Mouse (Mus musculus): ENCODE measurements around the gene Tshz3. TPM values are rescaled to one million over a fixed set of nuclear protein-coding genes. Genes with fewer than 3 reads are reported as not detected.

Tshz3 gene
- polyA plus RNA-seq, 1 experiment from 2014 or later = 15.0 TPM

DNA sequence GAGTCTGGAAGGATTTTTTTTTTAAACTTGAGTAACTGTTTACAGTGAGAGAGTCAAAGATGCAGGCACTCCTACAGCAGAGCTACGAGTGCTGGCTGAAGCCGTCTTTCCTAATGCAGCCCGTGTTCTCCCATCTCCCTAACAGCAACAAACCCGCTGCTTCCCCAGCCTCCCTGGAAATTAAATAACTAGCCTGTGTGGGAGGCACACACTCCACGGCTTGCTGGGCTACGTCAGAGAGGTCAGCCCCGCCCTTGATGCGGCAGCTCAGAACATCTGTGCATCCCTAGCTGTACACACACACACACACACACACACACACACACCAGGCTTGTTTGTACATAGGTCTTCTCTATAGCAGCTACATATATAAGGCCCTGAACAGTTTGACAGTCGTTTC, 22.9 kb downstream of the Tshz3 start:
- H3K36me3 ChIP-seq (ENCODE audit: control insufficient read depth, insufficient read depth, low read length) = no peaks in the 10 kb centered on the region
- WGBS = 37% methylated on average over 9 of the region's 9 CpGs
- 0 out of 2 replicates have a peak overlapping the region, but pooled peaks have one; percentile 15 for H3K4me2 ChIP-seq (ENCODE audit: low read depth, low read length)
- H3K27me3 ChIP-seq (ENCODE audit: control insufficient read depth, insufficient read depth, low read length) = no peaks in the 10 kb centered on the region
- no peaks in the 10 kb centered on the region for H3K9me3 ChIP-seq (replicated peaks; ENCODE audit: control insufficient read depth, low read length)
- H3K27ac ChIP-seq (ENCODE audit: low read length) = peak overlapping the region; percentile 52; the same call in 1 of the 2 replicates
- peaks cover 11% of the 10 kb centered on the region for H3K4me1 ChIP-seq (ENCODE audit: control insufficient read depth, insufficient read depth, low read length)
- no peak overlapping the region; the same call in 1 of the 2 replicates for H3K9ac ChIP-seq (ENCODE audit: low read length)
- no peak overlapping the region for H3K4me3 ChIP-seq (replicated peaks; ENCODE audit: low read length)
- ATAC-seq (ENCODE audit: insufficient read depth, low FRiP score) = peak; percentile 72; the same call in 1 of the 2 replicates

DNA sequence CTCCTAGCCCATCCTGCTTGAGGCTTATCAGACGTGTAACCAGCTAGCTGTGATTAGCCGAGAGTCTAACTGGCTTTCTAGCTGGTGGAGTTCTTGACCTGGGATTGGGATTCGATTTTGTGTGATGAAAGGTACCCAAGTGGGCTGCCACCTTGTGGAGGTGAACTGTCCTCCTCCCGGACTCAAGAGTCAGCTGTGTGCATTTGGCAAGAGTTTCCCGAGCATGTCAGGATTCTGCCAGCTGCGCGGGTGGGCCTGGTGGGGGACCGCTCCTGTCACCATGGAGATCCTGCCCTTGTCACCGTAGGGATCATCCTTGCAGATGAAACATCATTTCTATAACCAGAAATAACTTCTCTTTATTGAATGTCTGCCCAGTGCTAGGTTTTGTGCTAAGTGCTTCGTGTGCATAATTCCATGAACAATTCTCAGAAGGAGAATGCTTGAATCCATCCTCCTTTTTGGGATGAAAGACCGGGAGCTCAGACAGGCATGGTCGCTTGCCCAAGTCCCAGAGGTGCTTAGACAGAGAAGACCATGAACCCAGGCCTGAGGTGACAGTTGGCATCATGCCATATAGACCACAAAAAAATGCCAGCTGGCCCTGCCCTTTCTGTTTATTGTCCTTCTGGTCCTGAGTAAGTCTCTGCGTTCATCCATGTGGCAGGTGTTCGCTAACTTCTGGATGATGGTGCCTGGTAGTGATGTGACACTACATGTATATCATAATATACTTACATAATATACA, 38.6 kb downstream of the Tshz3 start:
- Histone ChIP-seq H3K9me3 (replicated peaks; ENCODE audit: control insufficient read depth, low read length) (no peaks in the 10 kb centered on the region), H3K4me1 (ENCODE audit: control insufficient read depth, insufficient read depth, low read length) (peaks cover 4% of the 10 kb centered on the region; the same call in 1 of the 2 replicates), H3K27me3 (ENCODE audit: control insufficient read depth, insufficient read depth, low read length) (no peaks in the 10 kb centered on the region), H3K27ac (ENCODE audit: low read length) (no peak overlapping the region), H3K4me2 (ENCODE audit: low read depth, low read length) (no peak overlapping the region), H3K4me3 (replicated peaks; ENCODE audit: low read length) (no peak overlapping the region), H3K9ac (ENCODE audit: low read length) (no peak overlapping the region), H3K36me3 (ENCODE audit: control insufficient read depth, insufficient read depth, low read length) (no peaks in the 10 kb centered on the region)
- 74% methylated on average over 14 of the region's 14 CpGs for WGBS
- ATAC-seq (ENCODE audit: insufficient read depth, low FRiP score) = no peak

DNA sequence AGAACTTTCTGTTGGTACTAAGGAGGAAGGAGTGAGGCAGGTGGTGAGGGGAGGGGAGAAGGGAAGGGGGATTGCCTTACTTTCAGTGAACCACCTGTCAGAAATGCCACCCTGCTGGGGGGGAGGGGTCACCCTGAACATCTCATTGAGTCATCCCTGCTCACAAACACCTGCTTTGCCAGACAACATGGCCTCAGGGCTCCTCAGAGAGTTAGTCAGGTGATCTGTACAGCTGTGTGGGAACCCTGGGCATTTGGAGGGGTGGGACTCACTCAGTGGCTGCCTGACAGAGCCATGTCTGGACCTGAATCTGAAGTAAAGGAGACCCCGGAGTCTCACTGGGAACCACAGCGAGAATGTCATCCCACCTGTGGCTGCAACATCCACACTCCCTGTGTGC, 53.6 kb downstream of the Tshz3 start:
- no peak for ATAC-seq (ENCODE audit: insufficient read depth, low FRiP score)
- WGBS = 85% methylated on average over 2 of the region's 2 CpGs
- H3K4me2 ChIP-seq (ENCODE audit: low read depth, low read length) = no peak overlapping the region
- no peak overlapping the region for H3K9ac ChIP-seq (ENCODE audit: low read length)
- no peaks in the 10 kb centered on the region for H3K27me3 ChIP-seq (ENCODE audit: control insufficient read depth, insufficient read depth, low read length)
- no peaks in the 10 kb centered on the region for H3K9me3 ChIP-seq (replicated peaks; ENCODE audit: control insufficient read depth, low read length)
- H3K4me1 ChIP-seq (ENCODE audit: control insufficient read depth, insufficient read depth, low read length) = no peaks in the 10 kb centered on the region
- H3K27ac ChIP-seq (ENCODE audit: low read length) = no peak overlapping the region
- H3K4me3 ChIP-seq (replicated peaks; ENCODE audit: low read length) = no peak overlapping the region
- H3K36me3 ChIP-seq (ENCODE audit: control insufficient read depth, insufficient read depth, low read length) = no peaks in the 10 kb centered on the region; the same call in 1 of the 2 replicates

DNA sequence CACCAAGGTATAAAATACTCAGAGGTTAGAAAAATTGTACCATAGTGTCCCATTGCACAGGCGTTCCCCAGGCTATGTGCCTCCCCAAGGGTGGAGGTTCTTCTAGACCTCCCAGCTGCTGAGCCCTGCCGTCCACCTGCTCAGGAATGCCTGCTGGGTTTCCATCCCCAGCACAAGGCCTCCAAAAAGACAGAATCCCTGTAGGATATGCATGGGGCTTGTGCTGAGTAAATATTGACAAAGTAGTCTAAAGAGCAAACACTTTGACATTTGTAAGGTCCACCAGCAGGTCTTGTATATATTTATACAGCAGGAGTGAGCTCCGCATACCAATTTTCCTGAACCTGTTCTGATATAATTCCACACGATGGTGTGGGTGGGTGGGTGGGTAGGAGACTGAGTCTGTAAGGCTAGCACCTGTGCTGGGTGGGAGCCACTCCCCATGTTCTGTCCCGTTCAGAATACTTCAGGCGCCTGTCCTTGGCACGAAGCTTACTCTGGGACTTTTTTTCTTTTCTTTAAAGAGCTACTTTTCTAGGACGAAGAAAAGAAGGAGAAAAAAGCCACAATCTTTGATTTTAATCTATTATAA, 69.7 kb downstream of the Tshz3 start:
- Histone ChIP-seq H3K27ac (ENCODE audit: low read length) (no peak overlapping the region), H3K9me3 (replicated peaks; ENCODE audit: control insufficient read depth, low read length) (no peaks in the 10 kb centered on the region; the same call in 1 of the 2 replicates), H3K36me3 (ENCODE audit: control insufficient read depth, insufficient read depth, low read length) (peaks cover 14% of the 10 kb centered on the region), H3K4me1 (ENCODE audit: control insufficient read depth, insufficient read depth, low read length) (no peaks in the 10 kb centered on the region; the same call in 1 of the 2 replicates), H3K4me3 (replicated peaks; ENCODE audit: low read length) (no peak overlapping the region), H3K27me3 (ENCODE audit: control insufficient read depth, insufficient read depth, low read length) (no peaks in the 10 kb centered on the region), H3K9ac (ENCODE audit: low read length) (no peak overlapping the region), H3K4me2 (ENCODE audit: low read depth, low read length) (no peak overlapping the region)
- WGBS = 46% methylated on average over 8 of the region's 8 CpGs
- peak; percentile 85; the same call in 1 of the 2 replicates for ATAC-seq (ENCODE audit: insufficient read depth, low FRiP score)

DNA sequence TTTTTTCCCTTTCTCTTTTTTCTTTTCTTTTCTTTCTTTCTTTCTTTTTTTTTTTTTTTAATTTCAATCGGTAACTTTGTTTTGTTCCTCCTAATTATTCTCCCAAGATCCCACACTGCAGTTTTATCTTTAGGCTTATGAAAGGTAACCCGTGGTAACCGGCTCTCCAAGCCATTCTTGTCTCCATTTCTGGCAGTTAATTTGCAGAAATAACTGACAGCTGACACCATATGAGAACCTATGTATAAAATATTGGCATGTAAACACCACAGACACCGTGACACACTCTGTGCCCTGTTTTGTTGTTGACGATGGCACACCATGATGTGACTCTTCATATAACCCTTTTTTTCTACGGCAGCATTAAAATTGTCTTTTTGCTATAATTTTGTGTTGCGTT, 75.2 kb downstream of the Tshz3 start:
- Histone ChIP-seq H3K27me3 (ENCODE audit: control insufficient read depth, insufficient read depth, low read length) (no peaks in the 10 kb centered on the region), H3K27ac (ENCODE audit: low read length) (no peak overlapping the region), H3K4me1 (ENCODE audit: control insufficient read depth, insufficient read depth, low read length) (no peaks in the 10 kb centered on the region), H3K9me3 (replicated peaks; ENCODE audit: control insufficient read depth, low read length) (no peaks in the 10 kb centered on the region; the same call in 1 of the 2 replicates), H3K4me3 (replicated peaks; ENCODE audit: low read length) (no peak overlapping the region), H3K9ac (ENCODE audit: low read length) (no peak overlapping the region), H3K36me3 (ENCODE audit: control insufficient read depth, insufficient read depth, low read length) (peaks cover 14% of the 10 kb centered on the region), H3K4me2 (ENCODE audit: low read depth, low read length) (no peak overlapping the region)
- 79% methylated on average over 7 of the region's 7 CpGs for WGBS
- ATAC-seq (ENCODE audit: insufficient read depth, low FRiP score) = no peak

DNA sequence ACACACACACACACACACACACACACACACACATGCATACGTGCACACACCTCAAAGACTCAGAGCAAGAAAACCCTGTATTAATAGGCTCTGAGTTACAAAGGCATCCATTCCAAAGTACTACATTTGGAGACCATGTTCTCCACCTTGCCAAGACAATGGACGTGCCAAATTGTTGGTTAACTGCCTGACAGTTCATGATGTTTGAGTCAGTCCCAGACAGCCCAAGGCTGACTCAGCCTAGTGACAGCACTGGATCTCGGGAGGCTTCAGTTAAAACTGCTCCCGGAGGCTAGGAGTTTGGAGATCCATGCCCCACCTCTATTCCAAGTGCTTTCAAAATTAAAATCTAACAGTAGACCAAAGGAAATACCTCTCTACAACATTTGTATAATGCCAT, 79.0 kb downstream of the Tshz3 start:
- no peaks in the 10 kb centered on the region for H3K36me3 ChIP-seq (ENCODE audit: control insufficient read depth, insufficient read depth, low read length)
- H3K27me3 ChIP-seq (ENCODE audit: control insufficient read depth, insufficient read depth, low read length) = no peaks in the 10 kb centered on the region
- H3K9me3 ChIP-seq (replicated peaks; ENCODE audit: control insufficient read depth, low read length) = no peaks in the 10 kb centered on the region
- no peak overlapping the region for H3K4me3 ChIP-seq (replicated peaks; ENCODE audit: low read length)
- H3K9ac ChIP-seq (ENCODE audit: low read length) = no peak overlapping the region
- ATAC-seq (ENCODE audit: insufficient read depth, low FRiP score) = no peak
- WGBS = 83% methylated on average over 4 of the region's 4 CpGs
- H3K4me1 ChIP-seq (ENCODE audit: control insufficient read depth, insufficient read depth, low read length) = no peaks in the 10 kb centered on the region
- H3K27ac ChIP-seq (ENCODE audit: low read length) = no peak overlapping the region
- H3K4me2 ChIP-seq (ENCODE audit: low read depth, low read length) = no peak overlapping the region

DNA sequence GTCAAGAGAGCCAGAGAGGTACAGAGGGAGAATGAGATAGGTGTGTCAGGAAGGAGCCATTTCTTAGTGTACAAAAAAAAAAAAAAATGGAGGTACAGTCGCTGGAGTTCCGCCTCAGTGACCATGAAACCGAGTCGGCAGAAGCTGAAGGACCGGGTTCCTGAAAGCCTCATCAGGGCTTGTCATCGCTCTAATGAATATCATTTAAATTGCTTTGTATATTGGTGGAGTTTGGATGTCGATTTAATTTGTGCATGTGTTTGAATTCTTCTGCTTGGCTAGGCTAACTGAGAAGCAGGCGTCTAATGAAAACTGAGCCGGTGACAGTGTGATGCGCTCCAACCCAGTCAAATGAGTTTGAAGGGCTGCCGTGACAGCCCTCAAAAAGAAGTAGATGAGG, 80.5 kb downstream of the Tshz3 start:
- Histone ChIP-seq H3K4me2 (ENCODE audit: low read depth, low read length) (no peak overlapping the region), H3K36me3 (ENCODE audit: control insufficient read depth, insufficient read depth, low read length) (no peaks in the 10 kb centered on the region), H3K9me3 (replicated peaks; ENCODE audit: control insufficient read depth, low read length) (no peaks in the 10 kb centered on the region), H3K4me3 (replicated peaks; ENCODE audit: low read length) (no peak overlapping the region), H3K9ac (ENCODE audit: low read length) (no peak overlapping the region), H3K27ac (ENCODE audit: low read length) (no peak overlapping the region), H3K27me3 (ENCODE audit: control insufficient read depth, insufficient read depth, low read length) (no peaks in the 10 kb centered on the region), H3K4me1 (ENCODE audit: control insufficient read depth, insufficient read depth, low read length) (no peaks in the 10 kb centered on the region)
- WGBS = 91% methylated on average over 11 of the region's 11 CpGs
- no peak for ATAC-seq (ENCODE audit: insufficient read depth, low FRiP score)

DNA sequence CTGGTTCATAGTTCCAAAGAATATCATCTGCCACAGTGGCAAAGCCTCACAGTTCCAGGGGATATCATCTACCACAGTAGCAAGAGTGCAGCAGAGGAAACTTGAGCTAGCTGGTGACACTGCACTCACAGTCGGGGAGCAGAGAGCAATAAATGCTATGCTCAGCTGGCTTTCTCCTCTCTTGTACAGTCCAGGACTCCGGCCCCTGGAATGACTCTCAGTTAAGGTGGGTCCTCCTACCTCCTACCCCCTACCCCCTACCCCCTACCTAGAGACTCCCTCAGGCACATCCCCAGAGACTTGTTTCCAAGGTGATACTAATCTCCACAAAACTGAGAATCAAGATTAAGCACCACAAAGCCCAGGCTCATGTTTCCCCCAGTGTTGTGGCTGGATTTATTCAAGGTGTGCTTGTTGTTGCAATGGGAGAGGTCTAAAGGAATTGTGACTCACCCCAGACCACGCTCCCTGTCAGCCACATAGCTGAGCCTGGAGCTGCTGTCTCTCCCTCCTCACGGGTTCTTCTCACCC, 86.4 kb downstream of the Tshz3 start:
- 64% methylated on average over 4 of the region's 4 CpGs for WGBS
- Histone ChIP-seq H3K4me1 (ENCODE audit: control insufficient read depth, insufficient read depth, low read length) (peaks cover 7% of the 10 kb centered on the region; the same call in 1 of the 2 replicates), H3K27ac (ENCODE audit: low read length) (no peak overlapping the region), H3K4me3 (replicated peaks; ENCODE audit: low read length) (no peak overlapping the region), H3K36me3 (ENCODE audit: control insufficient read depth, insufficient read depth, low read length) (no peaks in the 10 kb centered on the region), H3K4me2 (ENCODE audit: low read depth, low read length) (no peak overlapping the region), H3K27me3 (ENCODE audit: control insufficient read depth, insufficient read depth, low read length) (no peaks in the 10 kb centered on the region), H3K9me3 (replicated peaks; ENCODE audit: control insufficient read depth, low read length) (no peaks in the 10 kb centered on the region), H3K9ac (ENCODE audit: low read length) (no peak overlapping the region)
- no peak for ATAC-seq (ENCODE audit: insufficient read depth, low FRiP score)

Data from stomach, embryonic 16.5 days (tissue).